Mouse (Mus musculus) spleen, adult 2 months (tissue): ENCODE measurements around the gene Bag3.

ENCODE experiments used
- CTCF ChIP-seq: fragments of 200-500 bp; IDR thresholded peaks from 2 replicates; pipeline ENCODE4 v1.5.1; 2011; ENCODE audit warnings: mild to moderate bottlenecking, inconsistent platforms; ENCODE audit not compliant: insufficient read depth, insufficient read length, insufficient replicate concordance; ENCODE audit errors: extremely low read depth
- POLR2A ChIP-seq: fragments of 200-500 bp; IDR thresholded peaks from 2 replicates; pipeline ENCODE4 v1.6.1; 2011; ENCODE audit warnings: low read depth, low read length, inconsistent platforms

- no peak for TF ChIP-seq CTCF
- TF ChIP-seq POLR2A = no peak
Measured at GRCm38 (mm10) chr7:128555141-128555750, 31.8 kb downstream of the Bag3 start.
